Mouse (Mus musculus): ENCODE results near the gene Prkag3.

- TF ChIP-seq CTCF (IDR thresholded peaks at IDR 0.05; ENCODE audit: control insufficient read depth, insufficient read depth, insufficient replicate concordance, low read depth, low read length) (no peak), POLR2A (IDR thresholded peaks at IDR 0.05; ENCODE audit: control insufficient read depth, low read depth, low read length) (no peak)
Measured at GRCm38 (mm10) chr1:74736977-74737376, 12.0 kb downstream of the Prkag3 start.

All from testis, adult 2 months (tissue).